Mouse (Mus musculus) kidney, postnatal 25 days (tissue): Measurements from ENCODE around the gene Higd1c.
"Not testable (repeated sequence)": the region's sequence is repeated elsewhere in the genome, so short reads cannot be mapped to it uniquely, and the experiment has no call there.

ENCODE experiments used
- DNase-seq, 2 experiments: peaks; one replicate each; pipeline ENCODE4 v3.0.0; 2021; ENCODE audit warnings: mixed read lengths in 2 of 2

Higd1c gene

DNA sequence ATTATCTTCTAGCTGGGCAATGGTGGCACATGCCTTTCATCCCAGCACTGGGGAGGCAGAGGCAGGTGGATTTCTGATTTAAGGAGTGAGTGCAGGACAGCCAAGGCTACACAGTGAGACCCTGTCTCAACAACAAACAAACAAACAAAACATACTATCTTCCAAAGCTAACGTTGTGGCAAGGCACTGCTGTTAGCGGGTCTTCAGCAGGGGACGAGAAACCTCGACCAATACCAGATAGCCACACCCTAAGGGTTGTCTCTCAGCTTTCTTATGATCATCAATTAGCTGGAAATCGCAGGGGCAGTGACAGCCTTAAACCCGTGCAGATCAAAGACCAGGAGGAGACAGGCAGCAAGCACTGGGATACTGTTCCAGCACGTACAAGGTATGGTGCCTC, at the start of gene Higd1c:
Gene Higd1c (plus strand): TSS at position 301 of the 400 bp plus-strand sequence.
- DNase-seq, result no peak

- DNase-seq, result peak; percentile 32 to 66
These were observed 46.2 kb upstream of the Higd1c start for GRCm38 (mm10) chr15:100318014-100318671.

DNA sequence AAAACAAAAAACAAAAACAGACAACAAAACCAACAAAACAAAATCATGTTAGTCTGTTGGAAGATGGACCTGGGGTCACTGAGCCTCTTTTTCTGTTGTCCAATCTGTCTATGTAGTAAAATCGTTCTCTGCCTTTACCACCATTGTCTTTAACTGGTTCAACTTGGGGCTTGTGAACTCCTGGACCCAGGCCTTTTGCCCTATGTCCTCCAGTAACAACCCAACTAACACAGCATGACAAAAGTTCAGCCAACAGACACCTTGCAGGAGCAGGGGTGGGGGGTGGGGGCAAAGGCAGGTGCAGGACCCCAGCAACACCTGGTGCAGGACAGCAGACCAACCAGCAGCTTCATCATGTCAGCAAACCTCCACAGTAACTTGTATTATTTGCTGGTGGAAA, 44.5 kb upstream of the Higd1c start:
- DNase-seq, result no peak

- no peak for DNase-seq
These were observed 43.9 kb upstream of the Higd1c start for GRCm38 (mm10) chr15:100320295-100320905.

DNA sequence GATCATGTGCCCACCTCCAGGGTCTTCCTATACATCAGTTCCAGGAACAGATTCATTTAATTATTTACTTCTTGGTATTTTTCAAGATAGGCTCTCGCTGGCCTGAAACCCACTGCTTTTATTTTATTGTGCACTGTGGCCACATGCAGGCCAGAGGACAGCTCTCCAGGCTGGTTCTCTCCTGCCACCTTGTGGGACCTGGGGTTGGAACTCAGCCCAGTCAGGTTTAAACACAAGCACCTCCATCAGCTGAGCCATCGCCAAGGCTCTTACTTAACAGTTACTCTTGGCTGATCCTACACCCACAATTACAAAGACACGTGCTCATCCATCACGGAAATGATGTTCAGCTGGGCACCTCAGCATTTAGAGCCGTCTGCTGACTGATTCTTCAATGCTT, 43.2 kb upstream of the Higd1c start:
- peak; percentile 86 to 92 for DNase-seq

- peak in 1 of 2 experiments; percentile 32 for DNase-seq
These were observed 40.2 kb upstream of the Higd1c start for GRCm38 (mm10) chr15:100324021-100324591.

GRCm38 (mm10) chr15:100325235-100325634, 39.1 kb upstream of the Higd1c start:
- DNase-seq, result no peak

DNA sequence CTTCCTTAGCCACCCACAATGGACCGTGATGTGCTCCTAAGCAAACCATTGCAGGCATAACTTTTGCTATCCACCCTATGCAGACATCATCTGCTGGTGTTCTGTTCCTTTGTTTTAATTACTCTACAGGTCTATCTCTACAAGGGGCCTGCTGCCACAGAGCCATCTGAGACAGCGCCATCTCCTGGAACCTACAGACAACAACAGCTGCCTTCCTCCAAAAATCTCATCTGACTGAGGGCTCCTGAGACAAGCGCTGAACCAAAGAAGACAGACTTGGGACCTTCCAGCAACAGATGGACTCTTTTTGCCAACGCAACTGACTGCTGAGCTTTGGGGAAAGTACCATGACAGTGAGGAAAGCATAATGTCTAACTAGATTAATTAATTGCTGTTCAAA, 36.3 kb upstream of the Higd1c start:
- peak in 1 of 2 experiments; percentile 39 for DNase-seq

DNA sequence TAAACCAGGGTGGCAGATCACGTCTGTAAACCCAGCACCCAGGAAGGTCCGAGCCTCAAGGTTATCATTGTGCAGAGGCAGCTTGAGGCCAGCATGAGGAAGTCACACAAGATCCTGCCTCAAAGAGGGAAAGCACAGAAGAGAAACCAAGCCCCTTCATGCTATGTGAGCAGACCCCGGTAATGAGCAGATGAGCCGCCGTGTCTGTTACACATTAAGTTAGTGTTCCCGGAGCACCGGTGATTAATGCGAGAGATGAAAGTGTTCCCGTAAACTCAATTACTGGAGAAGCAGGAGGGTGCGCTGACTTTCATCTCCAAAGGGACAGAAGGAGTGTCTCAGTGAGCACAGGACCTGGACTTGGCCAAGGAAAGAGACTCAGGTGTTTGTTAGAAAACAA, 35.0 kb upstream of the Higd1c start:
- DNase-seq, result not testable (repeated sequence)

- DNase-seq, result no peak
These were observed 33.6 kb upstream of the Higd1c start for GRCm38 (mm10) chr15:100330739-100331138.

- not testable (repeated sequence) for DNase-seq
These were observed 32.0 kb upstream of the Higd1c start for GRCm38 (mm10) chr15:100332077-100332961.

DNA sequence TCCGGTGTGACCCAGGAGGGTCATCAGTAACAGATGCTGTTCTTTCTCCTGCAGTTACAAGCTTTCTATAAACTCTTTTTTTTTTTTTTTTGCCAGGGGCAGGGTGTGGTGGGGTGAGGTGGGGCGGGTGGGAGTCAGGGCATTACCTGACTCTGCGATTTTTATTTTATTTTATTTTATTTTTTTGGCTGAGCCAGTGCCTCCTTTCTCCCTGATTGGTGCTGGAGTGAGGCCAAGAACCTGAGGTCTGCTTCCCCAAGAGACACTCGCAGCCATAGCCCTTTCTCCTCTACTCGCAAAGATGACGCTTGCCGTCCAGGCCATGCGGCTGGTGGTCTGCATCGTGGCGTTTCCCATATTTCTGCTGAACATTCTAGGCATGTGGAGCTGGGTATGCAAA, 29.7 kb upstream of the Higd1c start, which contains the start of gene Mettl7a3:
Gene Mettl7a3 (plus strand): TSS at position 301 of the 400 bp plus-strand sequence.
- no peak for DNase-seq

- DNase-seq, result not testable (repeated sequence)
These were observed 27.0 kb upstream of the Higd1c start for GRCm38 (mm10) chr15:100337328-100337727.

GRCm38 (mm10) chr15:100337847-100338246, 26.5 kb upstream of the Higd1c start:
- DNase-seq, result peak; percentile 82 to 90

- peak in 1 of 2 experiments; percentile 43 for DNase-seq
These were observed 22.9 kb upstream of the Higd1c start for GRCm38 (mm10) chr15:100341314-100341980.

GRCm38 (mm10) chr15:100345484-100345883, 18.9 kb upstream of the Higd1c start:
- DNase-seq, result peak; percentile 40 to 61

GRCm38 (mm10) chr15:100346761-100347160, 17.6 kb upstream of the Higd1c start:
- peak; percentile 87 to 92 for DNase-seq

DNA sequence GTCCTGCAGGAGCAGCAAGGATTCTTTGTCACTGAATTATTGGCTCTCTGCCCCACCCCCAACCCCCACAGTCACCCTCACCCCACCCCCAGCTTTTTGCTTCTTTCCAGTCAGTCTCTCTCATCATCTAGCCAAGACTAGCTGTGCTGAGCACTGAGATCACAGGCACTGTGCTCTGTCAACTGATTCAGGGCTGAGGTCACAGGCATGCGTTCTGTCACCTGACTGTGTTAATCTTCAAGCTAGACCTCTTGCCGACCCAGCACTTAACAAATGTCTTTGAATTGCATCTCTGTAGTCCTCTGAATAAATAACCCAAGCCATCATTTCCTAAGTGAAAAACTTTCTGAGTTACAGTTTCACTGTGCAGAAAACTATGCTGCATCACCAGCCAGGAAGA, 14.8 kb upstream of the Higd1c start:
- DNase-seq, result peak; percentile 77 to 91

GRCm38 (mm10) chr15:100351501-100352060, 12.8 kb upstream of the Higd1c start:
- DNase-seq, result peak; percentile 60 to 77

DNA sequence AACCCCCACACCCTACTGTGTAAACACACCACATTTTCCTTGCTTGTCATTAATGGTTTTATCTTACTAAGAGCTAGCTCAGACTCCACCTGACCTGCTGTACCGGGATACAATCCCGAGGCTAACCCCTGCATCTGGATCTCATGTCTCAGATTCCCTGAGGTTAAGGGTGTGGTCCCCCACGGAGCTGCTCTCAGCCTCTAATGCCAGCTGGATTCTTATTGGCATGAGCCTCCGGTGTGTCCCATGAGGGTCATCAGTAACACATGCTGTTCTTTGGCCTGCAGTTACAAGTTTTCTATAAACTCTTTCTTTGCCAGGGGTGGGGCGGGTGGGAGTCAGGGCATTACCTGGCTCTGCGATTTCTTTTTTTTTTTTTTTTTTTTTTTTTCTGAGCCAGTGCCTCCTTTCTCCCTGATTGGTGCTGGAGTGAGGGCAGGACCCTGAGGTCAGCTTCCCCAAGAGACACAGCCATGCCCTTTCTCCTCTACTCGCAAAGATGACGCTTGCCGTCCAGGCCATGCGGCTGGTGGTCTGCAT, 11.6 kb upstream of the Higd1c start, which contains the start of the genes Methig1 and Mettl7a2:
Gene Methig1 (plus strand): TSS at position 439 of the 540 bp plus-strand sequence.
Gene Mettl7a2 (plus strand): TSS at position 490 of the 540 bp plus-strand sequence.
- DNase-seq, result peak in 1 of 2 experiments; percentile 65

- DNase-seq, result not testable (repeated sequence)
These were observed 10.9 kb upstream of the Higd1c start for GRCm38 (mm10) chr15:100353399-100353798.
